Mouse (Mus musculus) neutrophil, adult 59 days (primary cell): ENCODE data around the gene Kansl2. TPM values are rescaled to one million over a fixed set of nuclear protein-coding genes. Genes with fewer than 3 reads are reported as not detected.

ENCODE experiments used
- total RNA-seq, 2 experiments: library from RNA; stranded (reverse); gene quantifications; 1 replicate in 1 of 2; 2 replicates in 1 of 2; pipeline ENCODE4 v1.2.4; 2023

Gene Kansl2
- total RNA-seq = 10 to 100 TPM; 23.4 to 27.4 TPM

DNA sequence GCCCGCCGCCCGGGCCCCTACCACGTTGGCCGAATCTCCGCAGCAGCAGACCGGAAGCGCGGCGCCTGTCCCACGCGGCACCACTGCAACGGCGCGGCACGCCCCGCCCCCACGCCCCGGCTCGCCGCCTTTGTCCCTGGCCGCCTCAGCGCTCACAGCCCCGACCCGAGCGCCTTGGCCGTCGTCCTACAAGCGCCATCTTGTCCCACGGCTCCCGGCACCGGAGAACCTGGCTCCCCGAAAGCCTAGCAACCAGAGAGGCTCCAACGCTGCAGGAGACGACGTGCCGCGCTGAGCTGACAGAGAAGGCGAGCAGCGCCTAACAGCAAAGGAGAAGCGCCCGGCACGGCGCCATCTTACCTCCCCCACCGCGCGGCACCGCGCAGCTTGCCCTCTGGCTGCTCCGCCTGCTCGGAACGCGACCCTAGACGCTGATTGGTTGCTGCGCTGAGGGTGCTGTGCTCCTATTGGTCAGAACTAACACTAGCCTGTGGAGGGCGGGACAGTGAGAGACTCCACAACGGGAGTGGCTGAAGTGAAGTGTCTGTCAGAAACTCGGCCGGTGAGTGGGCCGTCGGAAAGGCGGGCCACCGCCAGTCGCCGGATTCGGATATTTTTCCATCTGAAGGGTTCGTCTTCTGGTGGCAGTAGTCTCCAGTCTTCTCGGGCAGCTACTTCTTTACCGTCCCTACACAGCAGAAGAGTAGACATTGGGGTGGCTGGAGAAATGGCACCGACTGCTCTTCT, at the start of gene Kansl2:
Gene Kansl2, minus strand, starts transcription at position 384 of the 747 bp plus-strand sequence.

DNA sequence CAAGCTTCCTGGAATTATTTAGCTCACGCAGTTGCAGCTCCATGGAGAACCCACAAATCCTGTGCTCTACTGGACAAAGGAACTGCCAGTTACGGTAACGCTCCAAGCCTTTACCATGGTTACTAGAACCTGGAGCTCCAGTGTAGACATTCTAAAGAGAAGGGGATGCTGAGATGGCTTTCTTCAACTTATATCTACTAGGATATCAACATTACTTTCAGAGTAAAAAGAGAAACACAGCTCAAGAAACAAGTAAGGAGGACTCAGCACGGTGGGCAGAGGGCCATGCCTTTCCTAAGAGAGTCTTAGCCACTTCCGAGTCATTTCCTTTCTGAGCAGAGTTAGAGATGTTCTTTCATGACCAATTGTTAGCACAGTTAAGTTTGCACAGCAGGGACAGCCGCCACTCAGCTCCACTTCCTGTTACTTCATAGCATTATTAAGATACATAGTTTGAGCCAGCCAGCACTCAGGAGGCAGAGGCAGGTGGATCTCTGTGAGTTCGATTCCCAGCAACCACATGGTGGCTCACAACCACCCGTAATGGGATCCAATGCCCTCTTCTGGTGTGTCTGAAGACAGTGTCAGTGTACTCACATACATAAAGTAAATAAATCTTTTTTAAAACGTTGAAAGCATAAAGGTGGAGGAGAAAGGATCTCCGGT, 36.9 kb upstream of the Kansl2 start, which contains the start of the genes Ccnt1 and 4930415O20Rik:
Gene Ccnt1, minus strand, starts transcription at position 51 of the 666 bp plus-strand sequence.
Gene 4930415O20Rik, plus strand, starts transcription at position 132 of the 666 bp plus-strand sequence.

DNA sequence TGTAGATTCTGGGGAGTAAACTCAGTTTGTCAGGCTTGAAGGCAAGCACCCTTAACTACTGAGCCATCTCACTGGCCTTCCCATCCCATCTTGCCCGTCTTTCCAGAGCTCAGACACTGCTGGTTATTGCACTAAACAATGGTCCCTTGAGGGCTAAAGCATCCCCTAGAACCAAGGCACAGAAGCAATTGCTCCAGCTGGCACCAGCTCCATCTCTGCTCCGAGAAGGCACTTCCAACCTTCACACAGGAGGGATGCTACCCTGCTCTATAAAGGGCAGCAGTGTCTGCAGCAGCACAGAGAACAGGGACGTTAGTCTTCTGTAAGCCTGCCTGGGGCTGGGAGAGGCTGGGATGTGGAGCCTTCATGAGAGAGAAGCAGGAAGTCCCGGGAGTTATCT, 42.0 kb downstream of the Kansl2 start, which contains the start of gene Olfr279:
Gene Olfr279, plus strand, starts transcription at position 301 of the 400 bp plus-strand sequence.

DNA sequence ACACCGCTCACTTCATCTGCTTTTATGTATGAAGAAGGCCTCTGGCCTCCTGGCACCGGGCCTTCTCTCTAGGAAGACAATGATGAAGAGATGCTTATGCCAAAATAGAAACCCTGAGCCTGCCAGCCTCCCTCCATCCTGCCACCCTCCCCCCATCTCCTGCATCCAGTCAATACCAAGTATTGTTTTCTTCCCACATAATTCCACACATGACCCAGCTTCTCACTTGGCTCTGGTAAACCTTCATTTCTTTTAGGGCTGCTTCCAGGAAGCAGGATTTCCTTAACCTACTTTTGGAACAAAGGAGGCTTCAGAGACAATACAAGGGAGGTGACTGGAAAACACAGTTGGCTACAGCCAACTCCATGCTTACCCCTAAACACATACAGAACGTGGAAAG, 51.4 kb downstream of the Kansl2 start, which contains the start of gene Lalba:
Gene Lalba, minus strand, starts transcription at position 21 of the 400 bp plus-strand sequence.

DNA sequence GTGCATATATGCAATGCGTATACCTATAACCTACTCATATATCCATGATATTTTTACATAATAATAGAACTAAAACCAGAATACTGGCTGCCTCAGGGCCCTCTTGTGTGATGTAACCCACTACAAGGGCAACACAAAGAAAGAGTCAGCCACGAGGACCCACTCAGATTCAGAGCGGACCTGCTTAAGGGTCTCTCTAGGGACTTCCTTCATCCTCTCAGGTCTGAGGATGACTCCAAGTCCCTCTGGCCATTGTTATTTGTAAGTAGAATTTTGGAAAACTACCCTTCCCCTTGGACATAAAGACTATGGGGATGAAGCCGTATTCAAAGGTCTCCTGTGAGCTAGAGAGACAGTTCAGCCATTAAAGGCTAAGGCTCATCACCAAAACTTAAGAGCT, 64.5 kb downstream of the Kansl2 start, which contains the start of gene OR5BS1P:
Gene OR5BS1P, plus strand, starts transcription at position 301 of the 400 bp plus-strand sequence.

Other genes with a start within 250 kb of the Kansl2 start
- gene Zfp641, start 238.1 kb downstream of the Kansl2 start, total RNA-seq = not detected
- gene Olfr285, start 216.9 kb downstream of the Kansl2 start, total RNA-seq = not detected
- not detected for gene Olfr284, start 193.3 kb downstream of the Kansl2 start, total RNA-seq
- not detected for gene Olfr283, start 153.3 kb downstream of the Kansl2 start, total RNA-seq
- not detected for gene Olfr282, start 103.0 kb downstream of the Kansl2 start, total RNA-seq
- not detected for gene Olfr281, start 81.7 kb downstream of the Kansl2 start, total RNA-seq
- gene OR5BS1P, start 64.4 kb downstream of the Kansl2 start, total RNA-seq = not detected
- not detected for gene Lalba, start 51.5 kb downstream of the Kansl2 start, total RNA-seq
- not detected for gene Olfr279, start 41.9 kb downstream of the Kansl2 start, total RNA-seq
- gene Ccnt1, start 36.7 kb upstream of the Kansl2 start, total RNA-seq = 10 to 100 TPM; 74.8 to 80.2 TPM
- not detected for gene 4930415O20Rik, start 36.7 kb upstream of the Kansl2 start, total RNA-seq
- gene Adcy6, start 75.8 kb upstream of the Kansl2 start, total RNA-seq = 1 to 10 TPM; 2.9 to 4.5 TPM
- gene Cacnb3, start 96.6 kb upstream of the Kansl2 start, total RNA-seq = under 1 TPM in 1 of 2 experiments, not detected in 1; 0.29 TPM
- 10 to 100 TPM; 60.6 to 65.7 TPM for gene Ddx23, start 128.6 kb upstream of the Kansl2 start, total RNA-seq
- gene Rnd1, start 143.2 kb upstream of the Kansl2 start, total RNA-seq = 10 to 100 TPM; 10.4 to 15.7 TPM
- gene Ccdc65, start 173.9 kb upstream of the Kansl2 start, total RNA-seq = not detected
- 1 to 10 TPM; 2.9 to 5.6 TPM for gene Fkbp11, start 193.9 kb upstream of the Kansl2 start, total RNA-seq
- 10 to 100 TPM; 74.4 to 80.4 TPM for gene Arf3, start 228.9 kb upstream of the Kansl2 start, total RNA-seq
- under 1 TPM in 1 of 2 experiments, not detected in 1; 0.31 TPM for gene Wnt10b, start 243.9 kb upstream of the Kansl2 start, total RNA-seq